Mouse (Mus musculus) hindbrain, embryonic 11.5 days (tissue): ENCODE measurements at regions not wholly inside any gene's neighbourhood (a gene's known extent, or its start where the extent isn't known, plus 50 kb on each side); places are given as distances from the start of the nearest gene placed in this dataset.
A peak's percentile ranks its signal among the peaks of the same experiment; 100 is the strongest.

ENCODE experiments used
- ATAC-seq: fragments of 200-750 bp; cut with Nextera tagmentation; 2 replicates; pipeline ENCODE4 v1.8.0; 2017; ENCODE audit warnings: mild to moderate bottlenecking, moderate TSS enrichment, moderate library complexity; ENCODE audit not compliant: low FRiP score
- DNase-seq: peaks from one replicate; pipeline ENCODE4 v3.0.0-alpha.2; 2015; ENCODE audit warnings: low spot score
- H3K27ac ChIP-seq: fragments of 300-500 bp; sonication (generic); 2 replicates; pipeline ENCODE4 v1.5.1; 2014; ENCODE audit warnings: mild to moderate bottlenecking, low read depth, low read length
- H3K27me3 ChIP-seq: fragments of 300-500 bp; sonication (generic); 2 replicates; pipeline ENCODE4 v1.6.1; 2014; ENCODE audit warnings: mild to moderate bottlenecking, low read length, moderate library complexity, mixed read lengths; ENCODE audit not compliant: control insufficient read depth, insufficient read depth
- H3K36me3 ChIP-seq: fragments of 300-500 bp; sonication (generic); 2 replicates; pipeline ENCODE4 v1.6.1; 2014; ENCODE audit warnings: mild to moderate bottlenecking, low read length, moderate library complexity, mixed read lengths; ENCODE audit not compliant: control insufficient read depth, insufficient read depth
- H3K4me1 ChIP-seq: fragments of 300-500 bp; sonication (generic); replicated peaks from 2 replicates; pipeline ENCODE4 v1.6.1; 2014; ENCODE audit warnings: low read length, mixed read lengths; ENCODE audit not compliant: control insufficient read depth, insufficient read depth
- H3K4me2 ChIP-seq: fragments of 300-500 bp; sonication (generic); replicated peaks from 2 replicates; pipeline ENCODE4 v1.6.1; 2014; ENCODE audit warnings: mild to moderate bottlenecking, low read depth, low read length
- H3K4me3 ChIP-seq: fragments of 300-500 bp; sonication (generic); 2 replicates; pipeline ENCODE4 v1.5.1; 2014; ENCODE audit warnings: low read depth, low read length
- H3K9ac ChIP-seq: fragments of 300-500 bp; sonication (generic); 2 replicates; pipeline ENCODE4 v1.6.1; 2014; ENCODE audit warnings: low read depth, low read length
- H3K9me3 ChIP-seq: fragments of 300-500 bp; sonication (generic); 2 replicates; pipeline ENCODE4 v1.6.1; 2016; ENCODE audit warnings: low read length; ENCODE audit not compliant: control insufficient read depth
- WGBS: fragments of 180-500 bp; shearing (Covaris S2); extraction: QIAGEN DNeasy Blood & Tissue Kit; methylation state at CpG from one replicate; pipeline ENCODE4 v1.1.7; 2014; 5-methylcytosine and 5-hydroxymethylcytosine counted together

- ATAC-seq (no peak), DNase-seq (no peak)
- no peaks in the 10 kb centered on the region for H3K9me3 ChIP-seq
- H3K27me3 ChIP-seq: no peaks in the 10 kb centered on the region
- H3K36me3 ChIP-seq: no peaks in the 10 kb centered on the region
- no peak overlapping the region for H3K4me2 ChIP-seq
- H3K9ac ChIP-seq: no peak overlapping the region
- no peak overlapping the region for H3K27ac ChIP-seq
- no peak overlapping the region for H3K4me3 ChIP-seq
- no peaks in the 10 kb centered on the region for H3K4me1 ChIP-seq
Measured at GRCm38 (mm10) chrX:17026161-17026829, 114.7 kb upstream of the Ndp start.

- no peaks in the 10 kb centered on the region for H3K27me3 ChIP-seq
- H3K9ac ChIP-seq: no peak overlapping the region
- no peak overlapping the region for H3K27ac ChIP-seq
- H3K4me1 ChIP-seq: no peaks in the 10 kb centered on the region
- DNase-seq: no peak
- no peak for ATAC-seq
- no peaks in the 10 kb centered on the region for H3K9me3 ChIP-seq
- H3K36me3 ChIP-seq: no peaks in the 10 kb centered on the region
- H3K4me2 ChIP-seq: no peak overlapping the region
- no peak overlapping the region for H3K4me3 ChIP-seq
- WGBS: 82% methylated on average over 1 of the region's 1 CpGs
Measured at GRCm38 (mm10) chrX:17017823-17018222, 106.2 kb upstream of the Ndp start.

- H3K4me2 ChIP-seq: no peak overlapping the region
- no peaks in the 10 kb centered on the region for H3K36me3 ChIP-seq
- H3K9me3 ChIP-seq: no peaks in the 10 kb centered on the region
- no peaks in the 10 kb centered on the region for H3K27me3 ChIP-seq
- no peak overlapping the region for H3K9ac ChIP-seq
- DNase-seq (no peak), ATAC-seq (no peak)
- no peak overlapping the region for H3K27ac ChIP-seq
- no peaks in the 10 kb centered on the region for H3K4me1 ChIP-seq
- H3K4me3 ChIP-seq: no peak overlapping the region
- WGBS: 59% methylated on average over 2 of the region's 2 CpGs
Measured at GRCm38 (mm10) chrX:17009188-17009587, 97.6 kb upstream of the Ndp start.

- Histone ChIP-seq H3K9ac (no peak overlapping the region), H3K4me2 (no peak overlapping the region), H3K9me3 (no peaks in the 10 kb centered on the region), H3K4me1 (no peaks in the 10 kb centered on the region), H3K4me3 (no peak overlapping the region), H3K27ac (no peak overlapping the region), H3K27me3 (no peaks in the 10 kb centered on the region), H3K36me3 (no peaks in the 10 kb centered on the region)
- peak; percentile 71 for ATAC-seq
- peak; percentile 26 for DNase-seq
- 42% methylated on average over 4 of the region's 5 CpGs for WGBS
Measured at GRCm38 (mm10) chrX:16998578-16998977, 87.0 kb upstream of the Ndp start.
